In the genomic region with DNA sequence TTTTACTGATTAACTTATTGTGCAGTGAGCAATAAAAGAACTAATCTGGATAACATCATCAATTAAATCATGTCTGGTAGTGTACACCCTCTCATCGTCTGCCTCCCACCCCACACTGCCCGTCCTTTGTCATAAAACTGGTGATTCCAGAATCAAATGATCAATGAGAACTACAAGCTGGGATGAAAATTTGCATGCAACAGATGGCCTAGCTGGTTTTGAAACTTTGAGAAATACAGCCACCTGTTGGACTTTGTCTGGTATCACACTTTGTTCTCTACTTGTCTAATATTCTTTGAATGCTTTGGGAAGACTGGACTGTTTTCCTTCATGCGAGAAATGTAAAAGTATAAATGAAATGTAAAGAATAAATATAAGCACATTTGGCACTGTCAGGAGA, we compare ENCODE assay signal across 12 mouse cellular contexts.
DNase-seq lines count a peak whose midpoint lies in the region; ATAC-seq and TF ChIP-seq lines count a peak whose summit lies in the region.
"Had no signal": no experiment of that assay in that cellular context is flagged by ENCODE, and none has a peak within 500 bp of the region (broad histone marks: within the 10 kb centered on the region; RNA-seq: fewer than 3 reads in every experiment).

No protein-coding gene starts in this region.

- DNase-seq in heart, adult 2 months: no peak
- DNase-seq in heart, adult 11 months: no peak
- DNase-seq in limb, embryonic 10.5 days (ENCODE audit: low spot score): no peak
- DNase-seq in R1 (ENCODE audit: low read depth, low spot score): peak; percentile 4
- peak; percentile 57 for DNase-seq in limb, embryonic 14.5 days (ENCODE audit: low spot score)
- no peak for DNase-seq in ovary, postnatal 14 days (ENCODE audit: low spot score)
- DNase-seq: cerebellum, postnatal 14 days; heart, postnatal 4 days; left cerebral cortex, postnatal 4 days had no signal

- WGBS in heart, adult 2 months: 38% methylated on average over 3 of the region's 3 CpGs
- 40% methylated on average over 3 of the region's 3 CpGs for WGBS in limb, embryonic 12.5 days
- WGBS in limb, embryonic 10.5 days: 64% methylated on average over 3 of the region's 3 CpGs
- WGBS in limb, embryonic 14.5 days: 24% methylated on average over 3 of the region's 3 CpGs

- TF ChIP-seq CTCF in heart, adult 2 months (IDR thresholded peaks at IDR 0.05): peak; percentile 75

- no peaks in the 10 kb centered on the region for H3K9me3 ChIP-seq in limb, embryonic 12.5 days
- no peaks in the 10 kb centered on the region for H3K9me3 ChIP-seq in limb, embryonic 10.5 days (replicated peaks)
- H3K9me3 ChIP-seq in limb, embryonic 14.5 days (ENCODE audit: control insufficient read depth, low read length): no peaks in the 10 kb centered on the region
- H3K9me3 ChIP-seq: midbrain, embryonic 12.5 days had no signal

- H3K4me1 ChIP-seq in heart, adult 2 months (ENCODE audit: control insufficient read depth, insufficient read depth, low read length): no peaks in the 10 kb centered on the region
- no peaks in the 10 kb centered on the region for H3K4me1 ChIP-seq in limb, embryonic 12.5 days (replicated peaks)
- H3K4me1 ChIP-seq in limb, embryonic 10.5 days: 0 out of 2 replicates have a peak, but pooled peaks cover 4% of the 10 kb centered on the region
- no peaks in the 10 kb centered on the region for H3K4me1 ChIP-seq in limb, embryonic 14.5 days (ENCODE audit: control insufficient read depth, insufficient read depth, low read length)
- H3K4me1 ChIP-seq: midbrain, embryonic 12.5 days had no signal

- no peaks in the 10 kb centered on the region for H3K79me2 ChIP-seq in heart, adult 2 months (replicated peaks; ENCODE audit: control insufficient read depth, insufficient read depth, low read length)

- no peak overlapping the region for H3K4me2 ChIP-seq in limb, embryonic 12.5 days
- no peak overlapping the region for H3K4me2 ChIP-seq in limb, embryonic 14.5 days (replicated peaks; ENCODE audit: low read depth, low read length, severe bottlenecking)
- H3K4me2 ChIP-seq: midbrain, embryonic 12.5 days had no signal

- H3K9ac ChIP-seq in heart, adult 2 months (ENCODE audit: low read depth, low read length): no peak overlapping the region
- no peak overlapping the region for H3K9ac ChIP-seq in limb, embryonic 12.5 days (replicated peaks)
- H3K9ac ChIP-seq in limb, embryonic 14.5 days (ENCODE audit: low read depth, low read length, severe bottlenecking): no peak overlapping the region
- H3K9ac ChIP-seq: midbrain, embryonic 12.5 days had no signal

- intact Hi-C loops in heart, adult 2 months (cut with DNase I): loop anchor here (1.0 to 5.0 kb wide), 3 partner anchors 612 to 669 kb away; no protein-coding TSS in a partner anchor

- TF ChIP-seq POLR2A in heart, adult 2 months (IDR thresholded peaks at IDR 0.05; ENCODE audit: insufficient read depth, low read depth, low read length): no peak
- TF ChIP-seq POLR2A in limb, embryonic 14.5 days (IDR thresholded peaks at IDR 0.05; ENCODE audit: borderline replicate concordance, extremely low read depth, insufficient read depth, insufficient read length): no peak

- H3K36me3 ChIP-seq in heart, adult 2 months (ENCODE audit: control insufficient read depth, insufficient read depth, low read length): no peaks in the 10 kb centered on the region
- no peaks in the 10 kb centered on the region for H3K36me3 ChIP-seq in limb, embryonic 12.5 days
- H3K36me3 ChIP-seq in limb, embryonic 10.5 days: no peaks in the 10 kb centered on the region
- no peaks in the 10 kb centered on the region for H3K36me3 ChIP-seq in limb, embryonic 14.5 days (ENCODE audit: control insufficient read depth, insufficient read depth, low read length)
- H3K36me3 ChIP-seq: midbrain, embryonic 12.5 days had no signal

- TF ChIP-seq EP300 in heart, adult 2 months (IDR thresholded peaks at IDR 0.05; ENCODE audit: insufficient read depth, low read depth, low read length): no peak

- H3K27me3 ChIP-seq in heart, adult 2 months (ENCODE audit: control insufficient read depth, insufficient read depth, low read length): no peaks in the 10 kb centered on the region
- no peaks in the 10 kb centered on the region for H3K27me3 ChIP-seq in limb, embryonic 12.5 days
- no peaks in the 10 kb centered on the region for H3K27me3 ChIP-seq in limb, embryonic 10.5 days (ENCODE audit: low read depth, poor library complexity, severe bottlenecking)
- H3K27me3 ChIP-seq in limb, embryonic 14.5 days (ENCODE audit: control insufficient read depth, insufficient read depth, low read length): no peaks in the 10 kb centered on the region
- H3K27me3 ChIP-seq: midbrain, embryonic 12.5 days had no signal

- no peak overlapping the region for H3K27ac ChIP-seq in heart, adult 2 months
- no peak overlapping the region for H3K27ac ChIP-seq in limb, embryonic 12.5 days
- H3K27ac ChIP-seq in limb, embryonic 10.5 days: no peak overlapping the region
- H3K27ac ChIP-seq in limb, embryonic 14.5 days (replicated peaks; ENCODE audit: low read depth, low read length): no peak overlapping the region
- H3K27ac ChIP-seq: midbrain, embryonic 12.5 days had no signal

- peak; percentile 47; the same call in 1 of the 2 replicates for ATAC-seq in limb, embryonic 12.5 days (ENCODE audit: insufficient number of reproducible peaks, insufficient read depth, low FRiP score, low TSS enrichment, low read depth)
- no peak for ATAC-seq in limb, embryonic 14.5 days (ENCODE audit: low FRiP score, low read depth)
- no peak for ATAC-seq in activated CD4-positive, CD25-positive, alpha-beta regulatory T cell, adult 4 months

- H3K4me3 ChIP-seq in heart, adult 2 months: no peak overlapping the region
- no peak overlapping the region for H3K4me3 ChIP-seq in limb, embryonic 12.5 days (replicated peaks)
- H3K4me3 ChIP-seq in limb, embryonic 10.5 days: no peak overlapping the region
- H3K4me3 ChIP-seq in limb, embryonic 14.5 days (replicated peaks; ENCODE audit: low read length): no peak overlapping the region
- H3K4me3 ChIP-seq: midbrain, embryonic 12.5 days had no signal

Comparison
In these comparisons a context has a peak if more than half of its experiments do, and no peak if none do; other contexts are left out.
1. DNase-seq: peak in R1 (single experiment) and limb, embryonic 14.5 days (single experiment); none in heart, adult 2 months (0 of 2), heart, adult 11 months (single experiment), limb, embryonic 10.5 days (single experiment) and ovary, postnatal 14 days (single experiment).